ENCODE assay signal across 8 mouse cellular contexts in the genomic region with DNA sequence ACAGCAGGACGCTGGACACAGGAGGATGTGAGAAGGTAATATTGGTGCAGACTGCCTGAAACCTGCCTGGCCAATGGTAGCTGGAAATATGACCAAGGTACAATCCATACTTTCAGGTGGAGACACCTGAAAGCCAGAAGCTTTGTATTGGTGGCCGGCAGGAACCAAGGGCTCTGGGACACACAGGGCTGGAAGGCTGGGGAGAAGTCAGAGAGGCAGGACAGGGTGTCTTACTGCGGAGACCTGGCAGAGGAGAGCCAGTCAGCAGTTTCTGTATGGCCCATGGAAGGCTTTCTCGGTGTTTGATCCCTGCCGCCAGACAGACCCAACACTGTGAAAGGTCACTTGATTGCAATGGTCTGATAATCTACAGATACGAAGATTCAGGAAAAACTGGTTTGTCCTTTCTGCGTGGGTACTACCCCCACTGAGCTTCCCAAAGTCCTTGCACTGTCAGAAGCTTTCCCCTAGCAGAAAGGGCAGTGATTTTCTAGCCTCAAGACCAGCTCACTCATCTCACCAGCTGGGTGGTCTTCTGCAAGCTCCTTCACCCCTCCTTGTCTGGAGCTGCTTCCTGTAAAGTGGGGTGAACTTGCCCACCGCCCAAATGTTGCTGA. TPM values are rescaled to one million over a fixed set of nuclear protein-coding genes. Genes with fewer than 3 reads are reported as not detected.
DNase-seq lines count a peak whose midpoint lies in the region; ATAC-seq and TF ChIP-seq lines count a peak whose summit lies in the region.

No protein-coding gene starts in this region.

- H3K4me3 ChIP-seq in gastrocnemius, adult 2 months, result peak overlapping the region; percentile 75
- H3K4me3 ChIP-seq in limb, embryonic 15.5 days, result peak overlapping the region; percentile 71

- H3K9me3 ChIP-seq in limb, embryonic 15.5 days, result no peaks in the 10 kb centered on the region

- intact Hi-C loops in gastrocnemius, adult 2 months (cut with DNase I), result loop anchor here (5.0 kb wide), 1 partner anchor 33 kb away; no protein-coding TSS in a partner anchor

- peak overlapping the region; percentile 87 for H3K27ac ChIP-seq in gastrocnemius, adult 2 months
- H3K27ac ChIP-seq in limb, embryonic 15.5 days, result no peak overlapping the region

- peak overlapping the region; percentile 88 for H3K4me2 ChIP-seq in limb, embryonic 15.5 days

- peaks cover 11% of the 10 kb centered on the region for H3K4me1 ChIP-seq in limb, embryonic 15.5 days

- no peak for TF ChIP-seq CTCF in gastrocnemius, adult 2 months (IDR thresholded peaks at IDR 0.05)

- no peak for DNase-seq in gastrocnemius, adult 2 months
- no peak for DNase-seq in gastrocnemius, adult 8-10 months (ENCODE audit: low spot score in 2 of 2)
- DNase-seq in urinary bladder, postnatal 14 days (ENCODE audit: low spot score), result peak; percentile 46
- no peak for DNase-seq in urinary bladder, postnatal 10 days (ENCODE audit: low spot score)
- DNase-seq in ovary, postnatal 14 days (ENCODE audit: low spot score), result no peak
- DNase-seq in ovary, postnatal 10 days (ENCODE audit: low spot score), result no peak

- H3K36me3 ChIP-seq in limb, embryonic 15.5 days, result no peaks in the 10 kb centered on the region

- WGBS in limb, embryonic 15.5 days, result 26% methylated on average over 8 of the region's 8 CpGs

- ATAC-seq in limb, embryonic 15.5 days (ENCODE audit: insufficient number of reproducible peaks, low FRiP score, low TSS enrichment, low read depth), result no peak
- no peak for ATAC-seq in megakaryocyte-erythroid progenitor cell, adult 5-6 weeks (replicated peaks; ENCODE audit: low FRiP score, low TSS enrichment, poor library complexity, severe bottlenecking)

- H3K9ac ChIP-seq in limb, embryonic 15.5 days, result no peak overlapping the region

- H3K27me3 ChIP-seq in limb, embryonic 15.5 days, result 0 out of 2 replicates have a peak, but pooled peaks cover 3% of the 10 kb centered on the region

RNA-seq across cellular contexts. Expression of a gene that starts 1.4 kb away (rescaled TPM):
- 1 to 10 TPM; 2.7 to 4.5 TPM for total RNA-seq in gastrocnemius, adult 2 months (2021)
- total RNA-seq in gastrocnemius, adult 8-10 months (2022), result 1 to 10 TPM; 1.3 to 2.4 (median 2.0) TPM
- 26.2 and 26.8 TPM in 2 replicates for polyA plus RNA-seq in limb, embryonic 15.5 days (2015; fragmentation: Nextera tagmentation; extraction: Ambion mirVana)
- total RNA-seq in megakaryocyte-erythroid progenitor cell, adult 5-6 weeks (2014; fragmentation: Nextera tagmentation), result 28.0 and 34.4 TPM in 2 replicates
- 22.9 and 31.4 TPM in 2 replicates for total RNA-seq in megakaryocyte-erythroid progenitor cell, adult 5-6 weeks (2017)

Comparison
In these comparisons a context has a peak if more than half of its experiments do, and no peak if none do; other contexts are left out.
1. RNA of a gene that starts 1.4 kb away (total RNA-seq): 22.9 to 34.4 TPM in megakaryocyte-erythroid progenitor cell, adult 5-6 weeks; 2.7 to 4.5 TPM in gastrocnemius, adult 2 months and 1.3 to 2.4 TPM in gastrocnemius, adult 8-10 months; every median in the first group is over 4 times any median in the second.